Mouse (Mus musculus) small intestine, adult 2 months (tissue): ENCODE measurements around the gene Dnajc13.

Source experiments
- CTCF ChIP-seq: fragments of 200-500 bp; IDR thresholded peaks from 2 replicates; pipeline ENCODE4 v1.5.1; 2012; ENCODE audit warnings: low read depth, mild to moderate bottlenecking, control low read depth, inconsistent platforms, low read length, moderate library complexity, mixed read lengths; ENCODE audit not compliant: insufficient replicate concordance, insufficient read length; ENCODE audit errors: extremely low read depth
- POLR2A ChIP-seq: fragments of 200-500 bp; IDR thresholded peaks from 2 replicates; pipeline ENCODE4 v1.6.1; 2012; ENCODE audit warnings: low read depth, mild to moderate bottlenecking, control low read depth, inconsistent platforms, low read length, moderate library complexity

DNA sequence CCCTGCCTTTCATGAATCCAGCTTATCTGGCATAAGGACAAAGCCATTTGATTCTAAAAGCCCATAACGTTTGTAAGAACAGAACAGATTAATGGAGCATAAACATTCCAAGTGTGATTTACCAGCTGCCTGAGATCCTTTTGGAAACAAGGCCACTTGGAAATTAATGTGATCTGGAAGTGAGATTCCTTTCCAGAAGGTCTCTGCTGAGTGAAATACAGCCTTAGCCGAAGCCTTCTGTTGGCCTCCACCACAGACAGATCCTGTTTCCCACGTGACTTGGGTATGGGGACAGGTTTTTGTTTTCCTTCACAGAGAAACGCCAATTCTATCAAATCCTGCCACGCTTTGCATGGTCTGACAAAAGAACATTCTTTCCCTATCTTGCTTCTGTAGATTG is 139.1 kb downstream of the Dnajc13 start:
- TF ChIP-seq CTCF: no peak
- TF ChIP-seq POLR2A: no peak
